Mouse (Mus musculus) thymus, adult 2 months (tissue): ENCODE data around the gene Pde2a.

ENCODE experiments used
- CTCF ChIP-seq: fragments of 200-500 bp; IDR thresholded peaks from 2 replicates; pipeline ENCODE4 v1.5.1; 2012; ENCODE audit warnings: mild to moderate bottlenecking, control low read depth, low read length, moderate library complexity, borderline replicate concordance; ENCODE audit not compliant: control insufficient read depth, poor library complexity, insufficient read depth; ENCODE audit errors: extremely low read depth
- POLR2A ChIP-seq: fragments of 200-500 bp; IDR thresholded peaks from 2 replicates; pipeline ENCODE4 v1.6.1; 2012; ENCODE audit warnings: mild to moderate bottlenecking, low read length, control low read depth, moderate library complexity; ENCODE audit not compliant: control insufficient read depth, poor library complexity, insufficient read depth; ENCODE audit errors: extremely low read depth

GRCm38 (mm10) chr7:101551530-101551929 lies 130.0 kb downstream of the Pde2a start:
- TF ChIP-seq CTCF (no peak), POLR2A (no peak)
